Mouse (Mus musculus) thymus, adult 2 months (tissue): ENCODE measurements around the gene Rsu1. TPM values are rescaled to one million over a fixed set of nuclear protein-coding genes. Genes with fewer than 3 reads are reported as not detected.
A peak's percentile ranks its signal among the peaks of the same experiment; 100 is the strongest.

Source experiments
- DNase-seq: peaks from one replicate; pipeline ENCODE4 v3.0.0; 2021
- H3K27ac ChIP-seq: fragments of 200-500 bp; 2 replicates; pipeline ENCODE4 v1.5.1; 2012; ENCODE audit warnings: low read length, control low read depth; ENCODE audit not compliant: control insufficient read depth, insufficient read depth
- H3K27me3 ChIP-seq: fragments of 200-500 bp; 2 replicates; pipeline ENCODE4 v1.6.1; 2012; ENCODE audit warnings: mild to moderate bottlenecking, low read length, moderate library complexity, mixed read lengths; ENCODE audit not compliant: control insufficient read depth, insufficient read depth
- H3K36me3 ChIP-seq: fragments of 200-500 bp; 2 replicates; pipeline ENCODE4 v1.6.1; 2012; ENCODE audit warnings: mild to moderate bottlenecking, low read length, moderate library complexity; ENCODE audit not compliant: control insufficient read depth, insufficient read depth
- H3K4me1 ChIP-seq: fragments of 200-500 bp; replicated peaks from 2 replicates; pipeline ENCODE4 v1.6.1; 2012; ENCODE audit warnings: low read length; ENCODE audit not compliant: control insufficient read depth, insufficient read depth
- H3K4me3 ChIP-seq: fragments of 200-500 bp; 2 replicates; pipeline ENCODE4 v1.5.1; 2012; ENCODE audit warnings: mild to moderate bottlenecking, low read length, control low read depth, moderate library complexity; ENCODE audit not compliant: control insufficient read depth, insufficient read depth
- CTCF ChIP-seq: fragments of 200-500 bp; IDR thresholded peaks from 2 replicates; pipeline ENCODE4 v1.5.1; 2012; ENCODE audit warnings: mild to moderate bottlenecking, control low read depth, low read length, moderate library complexity, borderline replicate concordance; ENCODE audit not compliant: control insufficient read depth, poor library complexity, insufficient read depth; ENCODE audit errors: extremely low read depth
- POLR2A ChIP-seq: fragments of 200-500 bp; IDR thresholded peaks from 2 replicates; pipeline ENCODE4 v1.6.1; 2012; ENCODE audit warnings: mild to moderate bottlenecking, low read length, control low read depth, moderate library complexity; ENCODE audit not compliant: control insufficient read depth, poor library complexity, insufficient read depth; ENCODE audit errors: extremely low read depth
- WGBS: fragments of 180-500 bp; shearing (Covaris S2); methylation state at CpG from one replicate; pipeline ENCODE4 v1.1.7; 2018; 5-methylcytosine and 5-hydroxymethylcytosine counted together
- polyA plus RNA-seq: library from polyadenylated mRNA; depleted of rRNA; stranded (reverse); fragments of >200 nt; gene quantifications from 2 replicates; pipeline ENCODE4 v1.2.3, GENCODE M21; 2012

The Rsu1 gene
- polyA plus RNA-seq, 1 experiment: 43.0 TPM

GRCm38 (mm10) chr2:13258606-13259005 is 12.6 kb downstream of the Rsu1 start:
- Histone ChIP-seq H3K27me3 (no peaks in the 10 kb centered on the region), H3K4me1 (0 out of 2 replicates have a peak, but pooled peaks cover 2% of the 10 kb centered on the region), H3K36me3 (no peaks in the 10 kb centered on the region), H3K4me3 (no peak overlapping the region), H3K27ac (no peak overlapping the region)
- TF ChIP-seq POLR2A: no peak
- TF ChIP-seq CTCF: no peak
- 93% methylated on average over 2 of the region's 2 CpGs for WGBS
- no peak for DNase-seq

GRCm38 (mm10) chr2:13240711-13241110 is 30.5 kb downstream of the Rsu1 start:
- no peak for DNase-seq
- Histone ChIP-seq H3K4me1 (no peaks in the 10 kb centered on the region), H3K27ac (no peak overlapping the region), H3K27me3 (no peaks in the 10 kb centered on the region), H3K36me3 (no peaks in the 10 kb centered on the region), H3K4me3 (no peak overlapping the region)
- 90% methylated on average over 9 of the region's 9 CpGs for WGBS
- no peak for TF ChIP-seq CTCF
- TF ChIP-seq POLR2A: no peak

GRCm38 (mm10) chr2:13237140-13237901 is 33.9 kb downstream of the Rsu1 start:
- peaks cover 7% of the 10 kb centered on the region for H3K4me1 ChIP-seq
- H3K27me3 ChIP-seq: no peaks in the 10 kb centered on the region
- 87% methylated on average over 8 of the region's 8 CpGs for WGBS
- H3K36me3 ChIP-seq: no peaks in the 10 kb centered on the region
- DNase-seq: peak; percentile 58
- no peak overlapping the region for H3K27ac ChIP-seq
- no peak overlapping the region for H3K4me3 ChIP-seq
- no peak for TF ChIP-seq CTCF
- no peak for TF ChIP-seq POLR2A

- Histone ChIP-seq H3K27me3 (no peaks in the 10 kb centered on the region), H3K36me3 (no peaks in the 10 kb centered on the region), H3K27ac (no peak overlapping the region), H3K4me3 (no peak overlapping the region), H3K4me1 (peaks cover 7% of the 10 kb centered on the region)
- TF ChIP-seq CTCF: no peak
- no peak for TF ChIP-seq POLR2A
- 92% methylated on average over 5 of the region's 5 CpGs for WGBS
- no peak for DNase-seq
These were observed 35.5 kb downstream of the Rsu1 start for GRCm38 (mm10) chr2:13235696-13236095.

GRCm38 (mm10) chr2:13234796-13235195 is 36.4 kb downstream of the Rsu1 start:
- Histone ChIP-seq H3K27ac (no peak overlapping the region), H3K4me1 (peaks cover 7% of the 10 kb centered on the region), H3K4me3 (no peak overlapping the region), H3K36me3 (no peaks in the 10 kb centered on the region), H3K27me3 (no peaks in the 10 kb centered on the region)
- TF ChIP-seq CTCF: no peak
- TF ChIP-seq POLR2A: no peak
- DNase-seq: no peak
- WGBS: 96% methylated on average over 10 of the region's 10 CpGs

- 75% methylated on average over 7 of the region's 7 CpGs for WGBS
These were observed 37.3 kb downstream of the Rsu1 start for GRCm38 (mm10) chr2:13233902-13234301.

More at GRCm38 (mm10) chr2:13233902-13234301, 37.3 kb downstream of the Rsu1 start:
- TF ChIP-seq CTCF (no peak), POLR2A (no peak)
- Histone ChIP-seq H3K27me3 (no peaks in the 10 kb centered on the region), H3K4me3 (no peak overlapping the region), H3K27ac (no peak overlapping the region), H3K4me1 (peaks cover 7% of the 10 kb centered on the region), H3K36me3 (no peaks in the 10 kb centered on the region)
- DNase-seq: no peak
